ENCODE assay signal across 26 mouse cellular contexts in the genomic region with DNA sequence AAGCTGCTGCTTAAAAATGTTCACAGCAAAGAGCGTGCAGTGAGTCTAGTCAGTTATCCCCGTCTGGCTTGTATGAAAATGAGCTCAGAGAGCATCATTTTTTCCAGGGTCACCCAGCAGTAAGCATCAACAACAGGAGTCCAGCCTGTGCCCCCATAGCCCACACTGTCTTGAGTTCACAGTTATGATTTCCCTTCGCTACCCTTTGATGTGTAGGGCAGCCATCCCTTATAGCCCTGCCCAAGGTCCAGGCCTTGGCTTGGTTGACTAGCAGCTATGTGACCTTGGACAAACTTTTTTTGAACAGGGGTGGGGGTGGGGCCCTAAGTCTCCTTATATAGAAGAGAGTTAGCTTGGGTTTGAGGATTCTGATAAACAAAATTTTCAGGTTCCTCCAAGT. TPM values are rescaled to one million over a fixed set of nuclear protein-coding genes. Genes with fewer than 3 reads are reported as not detected.
DNase-seq lines count a peak whose midpoint lies in the region; ATAC-seq lines count a peak whose summit lies in the region.
"Had no signal": no experiment of that assay in that cellular context is flagged by ENCODE, and none has a peak within 500 bp of the region (broad histone marks: within the 10 kb centered on the region; RNA-seq: fewer than 3 reads in every experiment).

No protein-coding gene starts in this region.

- no peaks in the 10 kb centered on the region for H3K9me3 ChIP-seq in kidney, embryonic 15.5 days (replicated peaks)
- H3K9me3 ChIP-seq: embryonic facial prominence, embryonic 10.5 days; embryonic facial prominence, embryonic 13.5 days; forebrain, embryonic 12.5 days; forebrain, embryonic 15.5 days; heart, embryonic 10.5 days; heart, embryonic 13.5 days had no signal

- peaks cover 39% of the 10 kb centered on the region for H3K36me3 ChIP-seq in kidney, embryonic 15.5 days

- no peak overlapping the region for H3K27ac ChIP-seq in kidney, embryonic 15.5 days
- H3K27ac ChIP-seq: embryonic facial prominence, embryonic 10.5 days; embryonic facial prominence, embryonic 13.5 days; forebrain, embryonic 12.5 days; forebrain, embryonic 15.5 days; heart, embryonic 10.5 days; heart, embryonic 13.5 days; hindbrain, embryonic 14.5 days; hindbrain, postnatal 0 days had no signal

- WGBS in kidney, embryonic 15.5 days: 95% methylated on average over 3 of the region's 3 CpGs

- no peak overlapping the region for H3K9ac ChIP-seq in kidney, embryonic 15.5 days
- H3K9ac ChIP-seq: embryonic facial prominence, embryonic 13.5 days; forebrain, embryonic 12.5 days; forebrain, embryonic 15.5 days; heart, embryonic 13.5 days; hindbrain, embryonic 14.5 days had no signal

- no peak overlapping the region for H3K4me3 ChIP-seq in kidney, embryonic 15.5 days (replicated peaks)
- H3K4me3 ChIP-seq: embryonic facial prominence, embryonic 10.5 days; embryonic facial prominence, embryonic 13.5 days; erythroblast, embryonic 14.5 days; forebrain, embryonic 12.5 days; forebrain, embryonic 15.5 days; heart, embryonic 10.5 days; heart, embryonic 13.5 days had no signal

- ATAC-seq in kidney, embryonic 15.5 days (replicated peaks; ENCODE audit: low FRiP score): no peak
- ATAC-seq: activated CD4-positive, CD25-positive, alpha-beta regulatory T cell, adult 4 months; forebrain, embryonic 15.5 days; hindbrain, postnatal 0 days; inflammation-experienced regulatory T-cells, adult 6 months; intestine, embryonic 16.5 days had no signal

- no peaks in the 10 kb centered on the region for H3K4me1 ChIP-seq in kidney, embryonic 15.5 days
- H3K4me1 ChIP-seq: embryonic facial prominence, embryonic 10.5 days; embryonic facial prominence, embryonic 13.5 days; forebrain, embryonic 12.5 days; forebrain, embryonic 15.5 days; heart, embryonic 10.5 days; heart, embryonic 13.5 days had no signal

- H3K27me3 ChIP-seq in kidney, embryonic 15.5 days: no peaks in the 10 kb centered on the region
- H3K27me3 ChIP-seq: embryonic facial prominence, embryonic 13.5 days; forebrain, embryonic 12.5 days; forebrain, embryonic 15.5 days; heart, embryonic 13.5 days had no signal

- peak; percentile 77 to 84 for DNase-seq in adrenal gland, adult (ENCODE audit: inconsistent age in 2 of 2, low spot score in 1 of 2)
- DNase-seq in adrenal gland, postnatal 4 days (ENCODE audit: low spot score in 2 of 2): no peak
- DNase-seq in ovary, postnatal 36 days (ENCODE audit: low spot score): peak; percentile 39
- DNase-seq in ovary, postnatal 10 days (ENCODE audit: low spot score): no peak
- peak; percentile 61 to 68 for DNase-seq in adrenal gland, postnatal 36 days
- DNase-seq: cerebellum, adult 11-12 months; cerebellum, adult 8-10 months; cerebellum, postnatal 36 days; embryo, embryonic 11 days; gastrocnemius, postnatal 25 days; heart, adult 18-20 months; heart, postnatal 14 days; heart, postnatal 4 days had no signal

- H3K4me2 ChIP-seq in kidney, embryonic 15.5 days: no peak overlapping the region
- H3K4me2 ChIP-seq: embryonic facial prominence, embryonic 13.5 days; forebrain, embryonic 12.5 days; forebrain, embryonic 15.5 days; heart, embryonic 13.5 days; hindbrain, embryonic 14.5 days had no signal

RNA-seq across cellular contexts. Expression of a gene that starts 21.9 kb away (rescaled TPM):
- 10 to 100 TPM; 34.2 to 35.8 TPM for total RNA-seq in adrenal gland, postnatal 4 days (2021)
- 10 to 100 TPM; 35.3 to 36.2 TPM for total RNA-seq in adrenal gland, postnatal 36 days (2021)
- polyA plus RNA-seq in kidney, embryonic 15.5 days (2015; fragmentation: Nextera tagmentation; extraction: Ambion mirVana): 37.5 and 38.0 TPM in 2 replicates

RNA-seq across cellular contexts. Expression of a gene that starts 44.2 kb away (rescaled TPM):
- total RNA-seq in adrenal gland, postnatal 4 days (2021): 10 to 100 TPM; 52.4 to 53.9 TPM
- total RNA-seq in adrenal gland, postnatal 36 days (2021): 10 to 100 TPM; 45.4 to 47.3 TPM
- 60.5 and 70.0 TPM in 2 replicates for polyA plus RNA-seq in kidney, embryonic 15.5 days (2015; fragmentation: Nextera tagmentation; extraction: Ambion mirVana)

Comparison
In these comparisons a context has a peak if more than half of its experiments do, and no peak if none do; other contexts are left out.
1. DNase-seq: peak in adrenal gland, adult (2 of 2), ovary, postnatal 36 days (single experiment) and adrenal gland, postnatal 36 days (2 of 2); none in adrenal gland, postnatal 4 days (0 of 2) and ovary, postnatal 10 days (single experiment).